Mouse (Mus musculus) heart, embryonic 12.5 days (tissue): ENCODE results near the gene Epm2a. TPM values are rescaled to one million over a fixed set of nuclear protein-coding genes. Genes with fewer than 3 reads are reported as not detected.
A peak's percentile ranks its signal among the peaks of the same experiment; 100 is the strongest.

Source experiments
- ATAC-seq: fragments of 200-750 bp; cut with Nextera tagmentation; 2 replicates; pipeline ENCODE4 v1.8.0; 2017; ENCODE audit warnings: moderate TSS enrichment, moderate library complexity; ENCODE audit not compliant: insufficient number of reproducible peaks, low FRiP score
- H3K27ac ChIP-seq: fragments of 300-500 bp; sonication (generic); 2 replicates; pipeline ENCODE4 v1.5.1; 2016; ENCODE audit warnings: mild to moderate bottlenecking, moderate library complexity; ENCODE audit not compliant: poor library complexity, severe bottlenecking
- H3K27me3 ChIP-seq: fragments of 300-500 bp; sonication (generic); replicated peaks from 2 replicates; pipeline ENCODE4 v1.6.1; 2016; ENCODE audit warnings: mild to moderate bottlenecking, moderate library complexity
- H3K36me3 ChIP-seq: fragments of 300-500 bp; sonication (generic); 2 replicates; pipeline ENCODE4 v1.6.1; 2016; ENCODE audit warnings: mild to moderate bottlenecking, moderate library complexity
- H3K4me1 ChIP-seq: fragments of 300-500 bp; sonication (generic); replicated peaks from 2 replicates; pipeline ENCODE4 v1.6.1; 2016; ENCODE audit warnings: mild to moderate bottlenecking
- H3K4me2 ChIP-seq: fragments of 300-500 bp; sonication (generic); 2 replicates; pipeline ENCODE4 v1.6.1; 2016; ENCODE audit warnings: mild to moderate bottlenecking, moderate library complexity
- H3K4me3 ChIP-seq: fragments of 300-500 bp; sonication (generic); 2 replicates; pipeline ENCODE4 v1.5.1; 2016; ENCODE audit warnings: mild to moderate bottlenecking
- H3K9ac ChIP-seq: fragments of 300-500 bp; sonication (generic); 2 replicates; pipeline ENCODE4 v1.6.1; 2016; ENCODE audit warnings: mild to moderate bottlenecking, moderate library complexity
- H3K9me3 ChIP-seq: fragments of 300-500 bp; sonication (generic); replicated peaks from 2 replicates; pipeline ENCODE4 v1.6.1; 2016; ENCODE audit warnings: mild to moderate bottlenecking, moderate library complexity
- WGBS: fragments of 180-500 bp; shearing (Covaris S2); methylation state at CpG from one replicate; pipeline ENCODE4 v1.1.7; 2016; 5-methylcytosine and 5-hydroxymethylcytosine counted together
- polyA plus RNA-seq: library from polyadenylated mRNA; unstranded; fragments of >200 nt; fragmentation: Nextera tagmentation; extraction: Ambion mirVana; gene quantifications from 2 replicates; pipeline ENCODE4 v1.2.1, GENCODE M21; 2016

Epm2a gene
- polyA plus RNA-seq, 1 experiment from 2014 or later: 1.7 TPM

GRCm38 (mm10) chr10:11436961-11437360 is 93.8 kb downstream of the Epm2a start:
- Histone ChIP-seq H3K27ac (no peak overlapping the region), H3K36me3 (no peaks in the 10 kb centered on the region), H3K27me3 (no peaks in the 10 kb centered on the region), H3K4me3 (no peak overlapping the region), H3K4me2 (no peak overlapping the region), H3K4me1 (no peaks in the 10 kb centered on the region), H3K9me3 (peaks cover 4% of the 10 kb centered on the region; the same call in 1 of the 2 replicates), H3K9ac (no peak overlapping the region)
- WGBS: 72% methylated on average over 1 of the region's 1 CpGs
- ATAC-seq: no peak

GRCm38 (mm10) chr10:11438461-11438860 is 95.3 kb downstream of the Epm2a start:
- Histone ChIP-seq H3K27me3 (no peaks in the 10 kb centered on the region), H3K27ac (no peak overlapping the region), H3K9me3 (peaks cover 4% of the 10 kb centered on the region; the same call in 1 of the 2 replicates), H3K4me3 (no peak overlapping the region), H3K9ac (no peak overlapping the region), H3K4me2 (no peak overlapping the region), H3K4me1 (no peaks in the 10 kb centered on the region), H3K36me3 (no peaks in the 10 kb centered on the region)
- ATAC-seq: no peak
- 84% methylated on average over 10 of the region's 10 CpGs for WGBS

GRCm38 (mm10) chr10:11439342-11439741 is 96.1 kb downstream of the Epm2a start:
- Histone ChIP-seq H3K27ac (no peak overlapping the region), H3K4me1 (no peaks in the 10 kb centered on the region), H3K9ac (no peak overlapping the region), H3K4me2 (no peak overlapping the region), H3K27me3 (no peaks in the 10 kb centered on the region), H3K36me3 (no peaks in the 10 kb centered on the region), H3K9me3 (peaks cover 4% of the 10 kb centered on the region; the same call in 1 of the 2 replicates), H3K4me3 (no peak overlapping the region)
- ATAC-seq: no peak
- WGBS: 80% methylated on average over 6 of the region's 6 CpGs

- H3K4me2 ChIP-seq: peak overlapping the region; percentile 45
- peaks cover 14% of the 10 kb centered on the region; the same call in 1 of the 2 replicates for H3K4me1 ChIP-seq
- 0 out of 2 replicates have a peak overlapping the region, but pooled peaks have one; percentile 6 for H3K4me3 ChIP-seq
- H3K27me3 ChIP-seq: no peaks in the 10 kb centered on the region
- WGBS: 34% methylated on average over 23 of the region's 23 CpGs
- H3K9ac ChIP-seq: no peak overlapping the region
- peak; percentile 66 for ATAC-seq
- H3K27ac ChIP-seq: no peak overlapping the region
- no peaks in the 10 kb centered on the region for H3K9me3 ChIP-seq
- H3K36me3 ChIP-seq: no peaks in the 10 kb centered on the region
Measured at GRCm38 (mm10) chr10:11449556-11450305, 106.5 kb downstream of the Epm2a start.

GRCm38 (mm10) chr10:11452537-11452936 is 109.3 kb downstream of the Epm2a start:
- Histone ChIP-seq H3K4me2 (no peak overlapping the region), H3K4me3 (no peak overlapping the region), H3K9me3 (no peaks in the 10 kb centered on the region), H3K4me1 (peaks cover 14% of the 10 kb centered on the region; the same call in 1 of the 2 replicates), H3K9ac (no peak overlapping the region), H3K27me3 (no peaks in the 10 kb centered on the region), H3K36me3 (0 out of 2 replicates have a peak, but pooled peaks cover 7% of the 10 kb centered on the region), H3K27ac (no peak overlapping the region)
- no peak for ATAC-seq
- 80% methylated on average over 2 of the region's 2 CpGs for WGBS

GRCm38 (mm10) chr10:11457445-11457844 is 114.2 kb downstream of the Epm2a start:
- no peaks in the 10 kb centered on the region for H3K4me1 ChIP-seq
- no peak overlapping the region for H3K4me3 ChIP-seq
- WGBS: 40% methylated on average over 1 of the region's 1 CpGs
- no peak overlapping the region for H3K27ac ChIP-seq
- no peak overlapping the region for H3K4me2 ChIP-seq
- 0 out of 2 replicates have a peak, but pooled peaks cover 8% of the 10 kb centered on the region for H3K36me3 ChIP-seq
- no peak overlapping the region for H3K9ac ChIP-seq
- no peak for ATAC-seq
- H3K27me3 ChIP-seq: no peaks in the 10 kb centered on the region
- H3K9me3 ChIP-seq: 0 out of 2 replicates have a peak, but pooled peaks cover 7% of the 10 kb centered on the region

- Histone ChIP-seq H3K36me3 (no peaks in the 10 kb centered on the region), H3K4me3 (no peak overlapping the region), H3K4me1 (no peaks in the 10 kb centered on the region), H3K9me3 (peaks cover 23% of the 10 kb centered on the region), H3K27ac (no peak overlapping the region), H3K4me2 (no peak overlapping the region), H3K9ac (no peak overlapping the region), H3K27me3 (no peaks in the 10 kb centered on the region)
- ATAC-seq: peak; percentile 100
- 44% methylated on average over 28 of the region's 28 CpGs for WGBS
Measured at GRCm38 (mm10) chr10:11491956-11492355, 148.8 kb downstream of the Epm2a start.

Other genes with a start within 250 kb of the Epm2a start
- gene Shprh, start 194.0 kb upstream of the Epm2a start, polyA plus RNA-seq: 15.9 TPM in 2 replicates
- gene Fbxo30, start 62.1 kb upstream of the Epm2a start, polyA plus RNA-seq: 48.8 and 54.0 TPM in 2 replicates